Mouse (Mus musculus) thymus, adult 2 months (tissue): ENCODE measurements around the gene Olfml2a. TPM values are rescaled to one million over a fixed set of nuclear protein-coding genes. Genes with fewer than 3 reads are reported as not detected.

Source experiments
- DNase-seq: peaks from one replicate; pipeline ENCODE4 v3.0.0; 2021
- H3K27ac ChIP-seq: fragments of 200-500 bp; 2 replicates; pipeline ENCODE4 v1.5.1; 2012; ENCODE audit warnings: low read length, control low read depth; ENCODE audit not compliant: control insufficient read depth, insufficient read depth
- H3K27me3 ChIP-seq: fragments of 200-500 bp; 2 replicates; pipeline ENCODE4 v1.6.1; 2012; ENCODE audit warnings: mild to moderate bottlenecking, low read length, moderate library complexity, mixed read lengths; ENCODE audit not compliant: control insufficient read depth, insufficient read depth
- H3K36me3 ChIP-seq: fragments of 200-500 bp; 2 replicates; pipeline ENCODE4 v1.6.1; 2012; ENCODE audit warnings: mild to moderate bottlenecking, low read length, moderate library complexity; ENCODE audit not compliant: control insufficient read depth, insufficient read depth
- H3K4me1 ChIP-seq: fragments of 200-500 bp; replicated peaks from 2 replicates; pipeline ENCODE4 v1.6.1; 2012; ENCODE audit warnings: low read length; ENCODE audit not compliant: control insufficient read depth, insufficient read depth
- H3K4me3 ChIP-seq: fragments of 200-500 bp; 2 replicates; pipeline ENCODE4 v1.5.1; 2012; ENCODE audit warnings: mild to moderate bottlenecking, low read length, control low read depth, moderate library complexity; ENCODE audit not compliant: control insufficient read depth, insufficient read depth
- CTCF ChIP-seq: fragments of 200-500 bp; IDR thresholded peaks from 2 replicates; pipeline ENCODE4 v1.5.1; 2012; ENCODE audit warnings: mild to moderate bottlenecking, control low read depth, low read length, moderate library complexity, borderline replicate concordance; ENCODE audit not compliant: control insufficient read depth, poor library complexity, insufficient read depth; ENCODE audit errors: extremely low read depth
- POLR2A ChIP-seq: fragments of 200-500 bp; IDR thresholded peaks from 2 replicates; pipeline ENCODE4 v1.6.1; 2012; ENCODE audit warnings: mild to moderate bottlenecking, low read length, control low read depth, moderate library complexity; ENCODE audit not compliant: control insufficient read depth, poor library complexity, insufficient read depth; ENCODE audit errors: extremely low read depth
- WGBS: fragments of 180-500 bp; shearing (Covaris S2); methylation state at CpG from one replicate; pipeline ENCODE4 v1.1.7; 2018; 5-methylcytosine and 5-hydroxymethylcytosine counted together
- polyA plus RNA-seq: library from polyadenylated mRNA; depleted of rRNA; stranded (reverse); fragments of >200 nt; gene quantifications from 2 replicates; pipeline ENCODE4 v1.2.3, GENCODE M21; 2012; rRNA removed

Olfml2a gene
- polyA plus RNA-seq, 1 experiment, result 5.0 TPM

GRCm38 (mm10) chr2:39011971-39012370 lies 80.2 kb downstream of the Olfml2a start:
- TF ChIP-seq POLR2A (no peak), CTCF (no peak)
- DNase-seq, result no peak
- Histone ChIP-seq H3K4me1 (peaks cover 3% of the 10 kb centered on the region), H3K4me3 (no peak overlapping the region), H3K27ac (no peak overlapping the region), H3K27me3 (no peaks in the 10 kb centered on the region), H3K36me3 (peaks cover 32% of the 10 kb centered on the region)
- 95% methylated on average over 3 of the region's 3 CpGs for WGBS

DNA sequence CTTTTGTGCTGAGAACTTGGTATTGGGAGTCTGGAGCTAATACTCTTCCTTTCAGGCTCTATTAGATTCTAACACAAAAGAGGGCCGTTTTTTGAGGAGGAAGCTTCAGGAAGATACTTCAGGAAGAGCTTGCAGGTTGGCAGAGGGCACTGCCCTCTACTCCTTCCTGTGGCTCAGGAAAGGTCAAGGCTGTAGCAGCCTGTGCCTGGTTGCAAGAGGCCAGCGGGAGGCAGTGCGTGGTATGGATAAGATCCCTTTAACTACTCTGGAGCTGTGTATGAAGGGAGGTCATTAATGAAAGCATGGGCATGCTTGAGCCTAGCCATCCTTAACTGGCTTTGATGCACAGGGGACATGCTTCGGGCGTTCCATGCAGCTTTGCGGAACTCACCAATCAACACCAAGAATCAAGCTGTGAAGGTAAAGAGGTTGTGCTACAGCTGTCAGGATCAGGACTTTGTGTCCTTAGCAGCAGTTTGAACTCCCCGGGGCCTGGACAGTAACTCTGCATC lies 81.0 kb downstream of the Olfml2a start:
- peaks cover 2% of the 10 kb centered on the region for H3K4me1 ChIP-seq
- 92% methylated on average over 7 of the region's 7 CpGs for WGBS
- H3K27ac ChIP-seq, result no peak overlapping the region
- no peak for TF ChIP-seq CTCF
- no peak for TF ChIP-seq POLR2A
- no peak overlapping the region for H3K4me3 ChIP-seq
- no peak for DNase-seq
- H3K36me3 ChIP-seq, result peaks cover 32% of the 10 kb centered on the region
- no peaks in the 10 kb centered on the region for H3K27me3 ChIP-seq

Other genes with a start within 250 kb of the Olfml2a start
- 0.09 and 0.22 TPM in 2 replicates for gene Nr5a1, start 217.4 kb upstream of the Olfml2a start, polyA plus RNA-seq
- 3.4 and 4.2 TPM in 2 replicates for gene Nr6a1, start 4.3 kb upstream of the Olfml2a start, polyA plus RNA-seq
- gene Wdr38, start 65.5 kb downstream of the Olfml2a start, polyA plus RNA-seq, result 1.3 and 1.6 TPM in 2 replicates
- 52.9 and 53.2 TPM in 2 replicates for gene Arpc5l, start 73.4 kb downstream of the Olfml2a start, polyA plus RNA-seq
- gene Rpl35, start 73.6 kb downstream of the Olfml2a start, polyA plus RNA-seq, result 207 and 221 TPM in 2 replicates
- gene Golga1, start 133.6 kb downstream of the Olfml2a start, polyA plus RNA-seq, result 14.0 and 18.5 TPM in 2 replicates